In genomic region chr10:41189392-41189791, GRCm38 (mm10) we compare ENCODE assay signal across 23 mouse cellular contexts.
DNase-seq lines count a peak whose midpoint lies in the region; ATAC-seq lines count a peak whose summit lies in the region.
"Had no signal": no experiment of that assay in that cellular context is flagged by ENCODE, and none has a peak within 500 bp of the region (broad histone marks: within the 10 kb centered on the region; RNA-seq: fewer than 3 reads in every experiment).

No protein-coding gene starts in this region.

- no peaks in the 10 kb centered on the region for H3K9me3 ChIP-seq in intestine, embryonic 16.5 days (ENCODE audit: control insufficient read depth, low read length)
- H3K9me3 ChIP-seq in liver, embryonic 16.5 days (replicated peaks; ENCODE audit: control insufficient read depth, low read length), result no peaks in the 10 kb centered on the region
- H3K9me3 ChIP-seq: embryonic facial prominence, embryonic 10.5 days; G1E; heart, embryonic 13.5 days; hindbrain, embryonic 15.5 days; limb, embryonic 12.5 days; midbrain, embryonic 10.5 days had no signal

- no peak overlapping the region for H3K9ac ChIP-seq in intestine, embryonic 16.5 days (ENCODE audit: low read depth, low read length)
- peak overlapping the region; percentile 43 for H3K9ac ChIP-seq in liver, embryonic 16.5 days (ENCODE audit: low read depth, low read length)
- H3K9ac ChIP-seq: heart, embryonic 13.5 days; hindbrain, embryonic 15.5 days; limb, embryonic 12.5 days had no signal

- no peak overlapping the region for H3K4me2 ChIP-seq in intestine, embryonic 16.5 days (ENCODE audit: low read depth, low read length)
- H3K4me2 ChIP-seq in liver, embryonic 16.5 days (ENCODE audit: low read depth, low read length), result peak overlapping the region; percentile 17
- H3K4me2 ChIP-seq: heart, embryonic 13.5 days; hindbrain, embryonic 15.5 days; limb, embryonic 12.5 days had no signal

- no peaks in the 10 kb centered on the region for H3K4me1 ChIP-seq in intestine, embryonic 16.5 days (ENCODE audit: control insufficient read depth, insufficient read depth, low read length)
- peaks cover 22% of the 10 kb centered on the region for H3K4me1 ChIP-seq in liver, embryonic 16.5 days (ENCODE audit: control insufficient read depth, low read depth, low read length)
- H3K4me1 ChIP-seq: embryonic facial prominence, embryonic 10.5 days; heart, embryonic 13.5 days; hindbrain, embryonic 15.5 days; limb, embryonic 12.5 days; midbrain, embryonic 10.5 days had no signal

- 0 out of 2 replicates have a peak, but pooled peaks have one; percentile 63 for ATAC-seq in intestine, embryonic 16.5 days
- ATAC-seq in liver, embryonic 16.5 days (ENCODE audit: low read depth), result peak; percentile 100
- ATAC-seq: CD4-positive, CD25-positive, alpha-beta regulatory T cell, adult 4 months; lung, postnatal 0 days had no signal

- DNase-seq in spleen, postnatal 36 days (ENCODE audit: low spot score in 2 of 2), result peak; percentile 10 to 25
- DNase-seq in spleen, adult 18-20 months, result no peak
- DNase-seq in right cerebral cortex, adult 18-20 months, result no peak
- no peak for DNase-seq in lung, postnatal 4 days
- no peak for DNase-seq in thymus, postnatal 36 days
- DNase-seq: adrenal gland, adult 2 months; cerebellum, adult 11-12 months; cerebellum, postnatal 25 days; gastrocnemius, adult 2 months; heart, postnatal 36 days; kidney, adult 18-20 months; kidney, postnatal 14 days had no signal

- no peak overlapping the region for H3K4me3 ChIP-seq in intestine, embryonic 16.5 days (ENCODE audit: low read length)
- no peak overlapping the region for H3K4me3 ChIP-seq in liver, embryonic 16.5 days (ENCODE audit: low read depth, low read length)
- H3K4me3 ChIP-seq: embryonic facial prominence, embryonic 10.5 days; gastrocnemius, adult 2 months; heart, embryonic 13.5 days; hindbrain, embryonic 15.5 days; left cerebral cortex, adult 2 months; limb, embryonic 12.5 days; midbrain, embryonic 10.5 days had no signal

- WGBS in intestine, embryonic 16.5 days, result 82% methylated on average over 3 of the region's 3 CpGs
- 28% methylated on average over 3 of the region's 3 CpGs for WGBS in liver, embryonic 16.5 days (ENCODE audit: insufficient replicate concordance)

- no peaks in the 10 kb centered on the region for H3K36me3 ChIP-seq in intestine, embryonic 16.5 days (ENCODE audit: control insufficient read depth, insufficient read depth, low read length)
- no peaks in the 10 kb centered on the region for H3K36me3 ChIP-seq in liver, embryonic 16.5 days (ENCODE audit: control insufficient read depth, insufficient read depth)
- H3K36me3 ChIP-seq: embryonic facial prominence, embryonic 10.5 days; limb, embryonic 12.5 days; midbrain, embryonic 10.5 days had no signal

- H3K27me3 ChIP-seq in intestine, embryonic 16.5 days (replicated peaks; ENCODE audit: control insufficient read depth, insufficient read depth, low read length), result no peaks in the 10 kb centered on the region
- no peaks in the 10 kb centered on the region for H3K27me3 ChIP-seq in liver, embryonic 16.5 days (ENCODE audit: control insufficient read depth, insufficient read depth, low read depth, low read length)
- H3K27me3 ChIP-seq: heart, embryonic 13.5 days; hindbrain, embryonic 15.5 days; limb, embryonic 12.5 days had no signal

- no peak overlapping the region for H3K27ac ChIP-seq in intestine, embryonic 16.5 days (ENCODE audit: low read length)
- H3K27ac ChIP-seq in liver, embryonic 16.5 days (ENCODE audit: low read length), result peak overlapping the region; percentile 86
- H3K27ac ChIP-seq: embryonic facial prominence, embryonic 10.5 days; gastrocnemius, adult 2 months; heart, embryonic 13.5 days; hindbrain, embryonic 15.5 days; left cerebral cortex, adult 2 months; limb, embryonic 12.5 days; midbrain, embryonic 10.5 days had no signal

Comparison
In these comparisons a context has a peak if more than half of its experiments do, and no peak if none do; other contexts are left out.
1. DNase-seq: peak in spleen, postnatal 36 days (2 of 2); none in spleen, adult 18-20 months (0 of 2), right cerebral cortex, adult 18-20 months (single experiment), lung, postnatal 4 days (0 of 2) and thymus, postnatal 36 days (0 of 2).